Mouse (Mus musculus) spleen, adult 2 months (tissue): ENCODE data around the gene Glp1r. TPM values are rescaled to one million over a fixed set of nuclear protein-coding genes. Genes with fewer than 3 reads are reported as not detected.

Experiments used
- DNase-seq, 2 experiments: peaks; one replicate each; pipeline versions ENCODE4 v3.0.0 to v3.0.0-alpha.2; 2012 to 2021; ENCODE audit warnings: low spot score in 2 of 2, low read depth in 1 of 2
- H3K27ac ChIP-seq: fragments of 200-500 bp; 2 replicates; pipeline ENCODE4 v1.5.1; 2012; ENCODE audit warnings: low read length, inconsistent platforms; ENCODE audit not compliant: insufficient read depth
- H3K27me3 ChIP-seq: fragments of 200-500 bp; 2 replicates; pipeline ENCODE4 v1.6.1; 2012; ENCODE audit warnings: mild to moderate bottlenecking, moderate library complexity, low read length, inconsistent platforms; ENCODE audit not compliant: control insufficient read depth, insufficient read depth
- H3K36me3 ChIP-seq: fragments of 200-500 bp; 2 replicates; pipeline ENCODE4 v1.6.1; 2012; ENCODE audit warnings: mild to moderate bottlenecking, low read length, inconsistent platforms; ENCODE audit not compliant: control insufficient read depth, insufficient read depth
- H3K4me1 ChIP-seq: fragments of 200-500 bp; 2 replicates; pipeline ENCODE4 v1.6.1; 2011; ENCODE audit warnings: inconsistent platforms; ENCODE audit not compliant: control insufficient read depth, insufficient read depth, insufficient read length
- H3K4me3 ChIP-seq: fragments of 200-500 bp; 2 replicates; pipeline ENCODE4 v1.5.1; 2011; ENCODE audit warnings: mild to moderate bottlenecking, inconsistent platforms; ENCODE audit not compliant: insufficient read depth, insufficient read length; ENCODE audit errors: extremely low read depth
- CTCF ChIP-seq: fragments of 200-500 bp; IDR thresholded peaks from 2 replicates; pipeline ENCODE4 v1.5.1; 2011; ENCODE audit warnings: mild to moderate bottlenecking, inconsistent platforms; ENCODE audit not compliant: insufficient read depth, insufficient read length, insufficient replicate concordance; ENCODE audit errors: extremely low read depth
- POLR2A ChIP-seq: fragments of 200-500 bp; IDR thresholded peaks from 2 replicates; pipeline ENCODE4 v1.6.1; 2011; ENCODE audit warnings: low read depth, low read length, inconsistent platforms
- WGBS: fragments of 180-500 bp; shearing (Covaris S2); methylation state at CpG from one replicate; pipeline ENCODE4 v1.1.7; 2018; 5-methylcytosine and 5-hydroxymethylcytosine counted together
- polyA plus RNA-seq: library from polyadenylated mRNA; depleted of rRNA; stranded (reverse); fragments of >200 nt; gene quantifications from 2 replicates; pipeline ENCODE4 v1.2.3, GENCODE M21; 2012; rRNA removed

Gene Glp1r
- polyA plus RNA-seq, 1 experiment = 0.29 TPM

DNA sequence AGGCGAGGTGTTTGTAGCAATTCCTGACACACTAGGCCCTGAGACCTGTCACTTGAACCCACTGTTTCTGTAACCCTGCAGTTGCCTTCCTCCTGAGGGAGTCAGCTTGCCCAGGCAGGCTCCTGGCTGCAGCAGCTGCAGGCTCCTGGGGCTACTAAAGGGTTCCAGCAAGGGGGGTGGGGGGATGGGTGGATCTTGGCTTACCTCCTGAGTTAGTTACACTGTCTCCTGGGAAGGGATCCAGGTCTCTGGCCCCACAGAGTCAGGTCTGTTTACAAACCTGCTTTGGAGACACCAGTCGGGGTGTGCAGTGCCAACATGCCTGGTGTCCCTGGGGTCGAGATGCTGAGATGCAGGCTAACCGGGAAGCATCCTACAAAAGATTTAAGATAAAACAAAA lies 68.4 kb downstream of the Glp1r start:
- H3K4me3 ChIP-seq = no peak overlapping the region
- H3K4me1 ChIP-seq = no peaks in the 10 kb centered on the region
- WGBS = 86% methylated on average over 4 of the region's 4 CpGs
- TF ChIP-seq POLR2A (no peak), CTCF (no peak)
- H3K36me3 ChIP-seq = no peaks in the 10 kb centered on the region
- DNase-seq = no peak
- no peak overlapping the region for H3K27ac ChIP-seq
- no peaks in the 10 kb centered on the region for H3K27me3 ChIP-seq

DNA sequence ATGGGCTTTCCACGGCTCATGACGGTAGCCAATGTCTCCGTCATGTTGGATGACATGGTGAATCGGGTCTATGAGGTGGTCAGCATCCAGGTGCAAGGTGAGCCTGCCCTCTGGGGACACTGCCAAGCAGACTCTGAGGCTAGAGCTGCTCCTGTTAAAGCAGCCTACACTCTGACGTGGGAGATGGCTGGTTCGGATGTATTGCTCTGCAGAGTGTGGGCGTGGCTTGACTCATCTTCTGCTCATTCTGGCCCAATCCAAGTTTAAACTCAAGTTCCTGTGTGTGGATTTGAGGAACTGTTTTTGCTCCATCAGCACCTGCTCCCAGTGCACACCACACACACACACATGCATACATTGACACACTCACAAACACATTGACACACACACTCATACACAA lies 70.3 kb downstream of the Glp1r start:
- no peak overlapping the region for H3K4me3 ChIP-seq
- H3K36me3 ChIP-seq = no peaks in the 10 kb centered on the region
- no peak for TF ChIP-seq POLR2A
- no peaks in the 10 kb centered on the region for H3K4me1 ChIP-seq
- H3K27ac ChIP-seq = no peak overlapping the region
- WGBS = 84% methylated on average over 7 of the region's 7 CpGs
- DNase-seq = no peak
- H3K27me3 ChIP-seq = no peaks in the 10 kb centered on the region

- TF ChIP-seq CTCF (no peak), POLR2A (no peak)
- DNase-seq = no peak
- no peaks in the 10 kb centered on the region for H3K27me3 ChIP-seq
- H3K27ac ChIP-seq = no peak overlapping the region
- 17% methylated on average over 6 of the region's 6 CpGs for WGBS
- no peaks in the 10 kb centered on the region for H3K4me1 ChIP-seq
- no peaks in the 10 kb centered on the region for H3K36me3 ChIP-seq
- H3K4me3 ChIP-seq = no peak overlapping the region
These were observed 71.7 kb downstream of the Glp1r start for GRCm38 (mm10) chr17:30973332-30973731.

DNA sequence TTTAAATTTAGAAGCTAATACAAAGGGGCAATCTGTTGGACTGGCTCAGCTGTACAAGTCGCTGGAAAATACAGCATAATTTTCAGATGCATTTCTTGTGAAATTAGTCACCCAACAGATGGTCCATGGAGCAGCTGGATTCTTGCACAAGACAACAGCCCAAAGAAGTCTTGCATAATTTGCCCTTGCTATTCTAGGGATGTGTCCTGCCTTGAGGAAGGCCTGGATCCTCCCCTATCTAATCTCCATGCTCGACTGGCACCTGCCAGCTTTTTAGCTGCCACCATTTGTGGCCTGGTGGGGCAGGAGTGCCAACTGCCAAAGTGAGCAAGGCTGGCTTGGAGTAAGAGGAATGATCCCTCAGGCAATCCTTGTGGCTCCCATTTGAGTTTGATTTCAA lies 75.7 kb downstream of the Glp1r start:
- Histone ChIP-seq H3K4me3 (no peak overlapping the region), H3K4me1 (no peaks in the 10 kb centered on the region), H3K27ac (no peak overlapping the region), H3K36me3 (no peaks in the 10 kb centered on the region), H3K27me3 (no peaks in the 10 kb centered on the region)
- no peak for DNase-seq
- TF ChIP-seq POLR2A = no peak
- TF ChIP-seq CTCF = no peak
- WGBS = 68% methylated on average over 2 of the region's 2 CpGs

DNA sequence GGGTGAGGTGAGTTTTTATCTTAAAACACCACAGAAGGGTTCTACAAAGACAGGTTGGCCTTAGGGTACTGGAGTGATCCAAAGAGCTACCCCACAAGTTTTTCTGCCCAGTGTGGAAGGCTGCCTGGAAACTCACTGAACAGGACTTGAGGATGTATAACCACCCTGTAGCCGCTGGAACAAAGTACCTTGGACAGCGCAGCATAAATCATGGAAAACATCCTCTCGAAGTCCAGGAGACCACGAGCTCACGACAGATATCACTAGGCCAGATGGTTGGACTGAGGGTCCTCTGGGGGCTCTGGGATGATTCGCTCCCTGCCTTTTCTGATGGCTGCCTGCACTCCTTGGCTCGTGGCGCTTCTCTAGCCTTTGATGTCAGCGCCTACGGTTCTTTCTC lies 76.9 kb downstream of the Glp1r start:
- no peak for DNase-seq

DNA sequence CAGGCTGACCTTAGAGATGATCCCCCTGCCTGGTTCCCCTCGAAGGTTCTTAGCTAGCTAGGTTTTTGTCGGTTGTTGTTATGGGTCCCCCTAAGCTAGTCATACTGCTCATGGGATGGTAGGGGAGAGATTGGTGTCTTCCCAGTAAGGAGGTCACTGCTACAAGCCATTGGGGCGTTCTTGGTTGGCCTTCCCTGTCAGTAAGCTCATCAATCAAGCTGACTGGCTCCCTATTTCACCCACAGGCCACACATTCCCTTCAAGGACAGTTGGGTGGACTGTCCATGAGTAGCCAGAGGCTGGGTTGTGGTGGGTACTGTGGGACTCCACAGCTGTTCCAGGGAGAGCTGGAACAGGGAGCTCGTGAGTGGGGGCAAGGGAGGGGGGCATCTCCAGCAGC lies 81.9 kb downstream of the Glp1r start:
- no peak for DNase-seq
- no peak overlapping the region for H3K27ac ChIP-seq
- 78% methylated on average over 4 of the region's 4 CpGs for WGBS
- no peaks in the 10 kb centered on the region for H3K4me1 ChIP-seq
- no peaks in the 10 kb centered on the region for H3K36me3 ChIP-seq
- no peak overlapping the region for H3K4me3 ChIP-seq
- H3K27me3 ChIP-seq = no peaks in the 10 kb centered on the region
- no peak for TF ChIP-seq CTCF
- TF ChIP-seq POLR2A = no peak

More for the DNA sequence above, 76.9 kb downstream of the Glp1r start:
- Histone ChIP-seq H3K27ac (no peak overlapping the region), H3K4me3 (no peak overlapping the region), H3K36me3 (no peaks in the 10 kb centered on the region), H3K27me3 (no peaks in the 10 kb centered on the region), H3K4me1 (no peaks in the 10 kb centered on the region)
- WGBS = 77% methylated on average over 10 of the region's 10 CpGs
- TF ChIP-seq CTCF (no peak), POLR2A (no peak)

DNA sequence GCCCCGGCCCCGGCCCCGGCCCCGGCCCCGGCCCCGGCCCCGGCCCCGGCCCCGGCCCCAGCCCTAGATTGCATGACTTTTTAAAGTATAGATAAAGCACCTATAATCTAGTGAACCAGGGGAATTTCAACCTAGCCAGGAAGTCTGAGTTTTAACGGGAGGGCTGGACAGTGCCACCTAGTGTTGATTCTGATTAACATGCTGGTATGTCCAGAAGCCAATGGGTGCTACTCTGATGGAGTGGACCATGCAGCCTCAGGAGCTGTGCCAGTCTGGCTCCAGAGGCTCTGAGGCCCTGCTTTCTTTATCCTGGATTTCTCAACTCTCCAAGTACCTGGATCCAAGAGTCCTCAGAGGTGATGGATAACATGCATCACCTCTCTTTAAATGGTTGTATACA lies 88.6 kb downstream of the Glp1r start:
- H3K27ac ChIP-seq = no peak overlapping the region
- 77% methylated on average over 10 of the region's 10 CpGs for WGBS
- no peak overlapping the region for H3K4me3 ChIP-seq
- H3K27me3 ChIP-seq = no peaks in the 10 kb centered on the region
- H3K36me3 ChIP-seq = no peaks in the 10 kb centered on the region
- DNase-seq = peak in 1 of 2 experiments; percentile 9
- TF ChIP-seq CTCF = peak; percentile 35; the same call in 1 of the 2 replicates
- TF ChIP-seq POLR2A = no peak
- H3K4me1 ChIP-seq = no peaks in the 10 kb centered on the region

Other genes with a start within 250 kb of the Glp1r start
- not detected in 2 replicates for gene Umodl1, start 52.8 kb downstream of the Glp1r start, polyA plus RNA-seq
- 29.0 and 33.1 TPM in 2 replicates for gene Abcg1, start 155.9 kb downstream of the Glp1r start, polyA plus RNA-seq
- not detected in 2 replicates for gene Tff3, start 227.8 kb downstream of the Glp1r start, polyA plus RNA-seq
- gene Tff2, start 242.5 kb downstream of the Glp1r start, polyA plus RNA-seq = 214 and 330 TPM in 2 replicates